Mouse (Mus musculus) limb, embryonic 12.5 days (tissue): ENCODE data around the gene Fam214a. TPM values are rescaled to one million over a fixed set of nuclear protein-coding genes. Genes with fewer than 3 reads are reported as not detected.

Experiments used
- ATAC-seq: fragments of 200-750 bp; cut with Nextera tagmentation; 2 replicates; pipeline ENCODE4 v1.8.0; 2017; ENCODE audit warnings: low read depth, moderate TSS enrichment; ENCODE audit not compliant: insufficient number of reproducible peaks, insufficient read depth, low FRiP score, low TSS enrichment
- H3K27ac ChIP-seq: fragments of 300-500 bp; sonication (generic); 2 replicates; pipeline ENCODE4 v1.5.1; 2016; ENCODE audit warnings: mild to moderate bottlenecking, moderate library complexity
- H3K27me3 ChIP-seq: fragments of 300-500 bp; sonication (generic); 2 replicates; pipeline ENCODE4 v1.6.1; 2016; ENCODE audit warnings: mild to moderate bottlenecking, moderate library complexity
- H3K36me3 ChIP-seq: fragments of 300-500 bp; sonication (generic); 2 replicates; pipeline ENCODE4 v1.6.1; 2016; ENCODE audit warnings: mild to moderate bottlenecking, moderate library complexity
- H3K4me1 ChIP-seq: fragments of 300-500 bp; sonication (generic); replicated peaks from 2 replicates; pipeline ENCODE4 v1.6.1; 2016
- H3K4me2 ChIP-seq: fragments of 300-500 bp; sonication (generic); 2 replicates; pipeline ENCODE4 v1.6.1; 2016; ENCODE audit warnings: mild to moderate bottlenecking, moderate library complexity
- H3K4me3 ChIP-seq: fragments of 300-500 bp; sonication (generic); replicated peaks from 2 replicates; pipeline ENCODE4 v1.5.1; 2016; ENCODE audit warnings: mild to moderate bottlenecking
- H3K9ac ChIP-seq: fragments of 300-500 bp; sonication (generic); replicated peaks from 2 replicates; pipeline ENCODE4 v1.6.1; 2016; ENCODE audit warnings: mild to moderate bottlenecking, moderate library complexity
- H3K9me3 ChIP-seq: fragments of 300-500 bp; sonication (generic); 2 replicates; pipeline ENCODE4 v1.6.1; 2016; ENCODE audit warnings: mild to moderate bottlenecking, moderate library complexity
- WGBS: fragments of 180-500 bp; shearing (Covaris S2); methylation state at CpG from one replicate; pipeline ENCODE4 v1.1.7; 2016; 5-methylcytosine and 5-hydroxymethylcytosine counted together
- polyA plus RNA-seq: library from polyadenylated mRNA; unstranded; fragments of >200 nt; fragmentation: Nextera tagmentation; extraction: Ambion mirVana; gene quantifications from 2 replicates; pipeline ENCODE4 v1.2.1, GENCODE M21; 2016

Gene Fam214a
- polyA plus RNA-seq, 1 experiment from 2014 or later, result 10.4 TPM

- Histone ChIP-seq H3K27ac (no peak overlapping the region), H3K9me3 (no peaks in the 10 kb centered on the region), H3K36me3 (no peaks in the 10 kb centered on the region), H3K4me3 (no peak overlapping the region), H3K4me2 (no peak overlapping the region), H3K27me3 (no peaks in the 10 kb centered on the region), H3K4me1 (no peaks in the 10 kb centered on the region), H3K9ac (no peak overlapping the region)
- no peak for ATAC-seq
- WGBS, result 60% methylated on average over 7 of the region's 7 CpGs
These were observed 80.5 kb downstream of the Fam214a start for GRCm38 (mm10) chr9:75033141-75033540.

GRCm38 (mm10) chr9:75034691-75035090 lies 82.0 kb downstream of the Fam214a start:
- peaks cover 5% of the 10 kb centered on the region; the same call in 1 of the 2 replicates for H3K4me1 ChIP-seq
- no peak overlapping the region for H3K4me2 ChIP-seq
- no peak overlapping the region for H3K27ac ChIP-seq
- H3K27me3 ChIP-seq, result no peaks in the 10 kb centered on the region
- WGBS, result 53% methylated on average over 1 of the region's 1 CpGs
- H3K9me3 ChIP-seq, result no peaks in the 10 kb centered on the region
- no peak overlapping the region for H3K9ac ChIP-seq
- no peak overlapping the region for H3K4me3 ChIP-seq
- ATAC-seq, result no peak
- H3K36me3 ChIP-seq, result no peaks in the 10 kb centered on the region

- H3K27ac ChIP-seq, result no peak overlapping the region
- H3K36me3 ChIP-seq, result peaks cover 7% of the 10 kb centered on the region; the same call in 1 of the 2 replicates
- H3K4me3 ChIP-seq, result no peak overlapping the region
- H3K9me3 ChIP-seq, result no peaks in the 10 kb centered on the region
- H3K4me2 ChIP-seq, result no peak overlapping the region
- ATAC-seq, result no peak
- no peaks in the 10 kb centered on the region for H3K27me3 ChIP-seq
- no peak overlapping the region for H3K9ac ChIP-seq
- H3K4me1 ChIP-seq, result peaks cover 5% of the 10 kb centered on the region; the same call in 1 of the 2 replicates
- WGBS, result 77% methylated on average over 4 of the region's 4 CpGs
These were observed 83.3 kb downstream of the Fam214a start for GRCm38 (mm10) chr9:75035944-75036343.

GRCm38 (mm10) chr9:75037451-75038356 lies 85.0 kb downstream of the Fam214a start, which contains the start of gene Arpp19:
Arpp19 (plus strand) TSS chr9:75037614.
- H3K36me3 ChIP-seq, result peaks cover 7% of the 10 kb centered on the region; the same call in 1 of the 2 replicates
- H3K4me2 ChIP-seq, result peak within 1 kb of the TSS; percentile 60
- H3K9me3 ChIP-seq, result no peaks in the 10 kb centered on the region
- H3K27ac ChIP-seq, result peak within 1 kb of the TSS; percentile 76
- H3K4me3 ChIP-seq, result peak within 1 kb of the TSS; percentile 96
- no peaks in the 10 kb centered on the region for H3K27me3 ChIP-seq
- WGBS, result under 1% methylated on average over 71 of the region's 73 CpGs
- peaks cover 5% of the 10 kb centered on the region; the same call in 1 of the 2 replicates for H3K4me1 ChIP-seq
- H3K9ac ChIP-seq, result peak within 1 kb of the TSS; percentile 94
- peak; percentile 96 for ATAC-seq

GRCm38 (mm10) chr9:75038357-75038688 lies 85.6 kb downstream of the Fam214a start:
- Histone ChIP-seq H3K4me2 (peak overlapping the region; percentile 60), H3K4me1 (peaks cover 5% of the 10 kb centered on the region; the same call in 1 of the 2 replicates), H3K9ac (peak overlapping the region; percentile 94), H3K36me3 (peaks cover 10% of the 10 kb centered on the region; the same call in 1 of the 2 replicates), H3K4me3 (peak overlapping the region; percentile 96), H3K27ac (no peak overlapping the region; the same call in 1 of the 2 replicates), H3K9me3 (no peaks in the 10 kb centered on the region), H3K27me3 (no peaks in the 10 kb centered on the region)
- ATAC-seq, result no peak
- 2% methylated on average over 10 of the region's 10 CpGs for WGBS

- 89% methylated on average over 2 of the region's 2 CpGs for WGBS
- Histone ChIP-seq H3K9me3 (no peaks in the 10 kb centered on the region), H3K4me1 (peaks cover 5% of the 10 kb centered on the region; the same call in 1 of the 2 replicates), H3K4me2 (no peak overlapping the region), H3K27me3 (no peaks in the 10 kb centered on the region), H3K4me3 (no peak overlapping the region), H3K27ac (no peak overlapping the region), H3K36me3 (peaks cover 22% of the 10 kb centered on the region; the same call in 1 of the 2 replicates), H3K9ac (no peak overlapping the region)
- no peak for ATAC-seq
These were observed 87.9 kb downstream of the Fam214a start for GRCm38 (mm10) chr9:75040566-75040965.

GRCm38 (mm10) chr9:75041840-75042525 lies 89.3 kb downstream of the Fam214a start:
- Histone ChIP-seq H3K9ac (no peak overlapping the region), H3K9me3 (no peaks in the 10 kb centered on the region), H3K4me2 (no peak overlapping the region), H3K36me3 (peaks cover 31% of the 10 kb centered on the region; the same call in 1 of the 2 replicates), H3K27ac (no peak overlapping the region), H3K27me3 (no peaks in the 10 kb centered on the region), H3K4me1 (peaks cover 5% of the 10 kb centered on the region; the same call in 1 of the 2 replicates), H3K4me3 (no peak overlapping the region)
- ATAC-seq, result no peak
- 86% methylated on average over 2 of the region's 2 CpGs for WGBS

GRCm38 (mm10) chr9:75043191-75043590 lies 90.5 kb downstream of the Fam214a start:
- 84% methylated on average over 2 of the region's 2 CpGs for WGBS
- Histone ChIP-seq H3K4me1 (peaks cover 5% of the 10 kb centered on the region; the same call in 1 of the 2 replicates), H3K9me3 (no peaks in the 10 kb centered on the region), H3K4me2 (no peak overlapping the region), H3K4me3 (no peak overlapping the region), H3K9ac (no peak overlapping the region), H3K27me3 (no peaks in the 10 kb centered on the region), H3K36me3 (peaks cover 31% of the 10 kb centered on the region; the same call in 1 of the 2 replicates), H3K27ac (no peak overlapping the region)
- no peak for ATAC-seq

GRCm38 (mm10) chr9:75047079-75047478 lies 94.4 kb downstream of the Fam214a start:
- H3K9ac ChIP-seq, result no peak overlapping the region

GRCm38 (mm10) chr9:75049100-75049499 lies 96.4 kb downstream of the Fam214a start:
- 86% methylated on average over 3 of the region's 3 CpGs for WGBS
- Histone ChIP-seq H3K36me3 (peaks cover 17% of the 10 kb centered on the region; the same call in 1 of the 2 replicates), H3K4me1 (no peaks in the 10 kb centered on the region), H3K9ac (no peak overlapping the region), H3K27me3 (no peaks in the 10 kb centered on the region), H3K27ac (no peak overlapping the region), H3K4me2 (no peak overlapping the region), H3K9me3 (no peaks in the 10 kb centered on the region), H3K4me3 (no peak overlapping the region)
- ATAC-seq, result no peak

More at GRCm38 (mm10) chr9:75047079-75047478, 94.4 kb downstream of the Fam214a start:
- no peak for ATAC-seq
- Histone ChIP-seq H3K4me1 (no peaks in the 10 kb centered on the region), H3K27me3 (no peaks in the 10 kb centered on the region), H3K4me3 (no peak overlapping the region), H3K36me3 (peaks cover 24% of the 10 kb centered on the region; the same call in 1 of the 2 replicates), H3K9me3 (no peaks in the 10 kb centered on the region), H3K27ac (no peak overlapping the region), H3K4me2 (no peak overlapping the region)

- no peak overlapping the region for H3K4me3 ChIP-seq
- no peaks in the 10 kb centered on the region for H3K4me1 ChIP-seq
- ATAC-seq, result no peak
- 31% methylated on average over 3 of the region's 3 CpGs for WGBS
- H3K9me3 ChIP-seq, result no peaks in the 10 kb centered on the region
- no peak overlapping the region for H3K9ac ChIP-seq
- H3K27me3 ChIP-seq, result no peaks in the 10 kb centered on the region
- H3K4me2 ChIP-seq, result no peak overlapping the region
- H3K36me3 ChIP-seq, result peaks cover 22% of the 10 kb centered on the region; the same call in 1 of the 2 replicates
- no peak overlapping the region for H3K27ac ChIP-seq
These were observed 97.3 kb downstream of the Fam214a start for GRCm38 (mm10) chr9:75050003-75050402.
